Mouse (Mus musculus): ENCODE measurements at regions not wholly inside any gene's neighbourhood (a gene's known extent, or its start where the extent isn't known, plus 50 kb on each side); places are given as distances from the start of the nearest gene placed in this dataset.
"Not testable (repeated sequence)": the region's sequence is repeated elsewhere in the genome, so short reads cannot be mapped to it uniquely, and the experiment has no call there.

DNA sequence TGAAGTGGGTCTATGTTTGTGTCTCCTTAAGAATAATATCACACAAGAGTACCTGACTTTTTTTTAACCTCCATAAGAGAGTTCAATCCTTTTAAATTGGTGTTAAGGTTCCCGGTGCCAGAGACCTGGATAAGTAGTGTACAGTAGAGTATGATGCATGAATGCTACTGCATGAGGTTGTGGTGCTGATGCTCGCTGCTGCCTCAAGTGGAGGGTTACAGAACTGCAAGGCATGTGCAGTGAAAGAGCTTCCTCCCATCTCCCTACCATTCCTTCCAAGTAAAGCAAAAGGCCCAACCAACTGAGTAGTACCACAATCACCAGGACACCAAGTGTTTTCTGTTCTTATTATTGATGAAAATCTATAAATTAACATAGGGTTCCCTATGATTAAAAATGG, 227.5 kb downstream of the Plod2 start:
- peak; percentile 81 for TF ChIP-seq CTCF (conservative IDR thresholded peaks at IDR 0.05)
- Histone ChIP-seq H3K4me3 (no peak overlapping the region), H3K27ac (peak overlapping the region; percentile 84; the same call in 1 of the 2 replicates)
- DNase-seq (ENCODE audit: low spot score in 2 of 2), result no peak

- peak in 1 of 2 experiments; percentile 23 for DNase-seq (ENCODE audit: low spot score in 2 of 2)
- no peak for TF ChIP-seq CTCF (conservative IDR thresholded peaks at IDR 0.05)
- Histone ChIP-seq H3K4me3 (no peak overlapping the region), H3K27ac (peak overlapping the region; percentile 75)
These were observed 229.0 kb downstream of the Plod2 start for GRCm38 (mm10) chr9:92771002-92771401.

DNA sequence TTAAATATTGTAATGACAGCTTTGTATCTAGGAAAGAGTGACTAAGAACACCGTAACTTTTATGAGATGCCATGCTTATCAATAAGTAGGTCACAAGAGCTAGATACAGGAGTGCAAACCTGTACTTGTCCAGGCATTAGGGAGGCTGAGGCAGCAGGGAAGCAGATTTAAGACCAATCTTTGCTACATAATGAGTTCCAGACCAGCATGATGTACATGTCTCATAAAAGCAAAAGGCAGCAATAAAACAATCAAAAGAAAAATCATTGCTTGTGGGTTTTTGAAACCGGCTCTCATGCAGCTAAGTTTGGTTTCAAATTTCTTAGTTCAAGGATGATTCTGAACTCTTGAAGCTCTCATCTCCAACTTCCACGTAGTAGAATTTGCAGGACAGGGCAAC, 229.7 kb downstream of the Plod2 start:
- no peak for TF ChIP-seq CTCF (conservative IDR thresholded peaks at IDR 0.05)
- no peak overlapping the region for H3K4me3 ChIP-seq
- H3K27ac ChIP-seq, result peak overlapping the region; percentile 75
- DNase-seq (ENCODE audit: low spot score in 2 of 2), result no peak

DNA sequence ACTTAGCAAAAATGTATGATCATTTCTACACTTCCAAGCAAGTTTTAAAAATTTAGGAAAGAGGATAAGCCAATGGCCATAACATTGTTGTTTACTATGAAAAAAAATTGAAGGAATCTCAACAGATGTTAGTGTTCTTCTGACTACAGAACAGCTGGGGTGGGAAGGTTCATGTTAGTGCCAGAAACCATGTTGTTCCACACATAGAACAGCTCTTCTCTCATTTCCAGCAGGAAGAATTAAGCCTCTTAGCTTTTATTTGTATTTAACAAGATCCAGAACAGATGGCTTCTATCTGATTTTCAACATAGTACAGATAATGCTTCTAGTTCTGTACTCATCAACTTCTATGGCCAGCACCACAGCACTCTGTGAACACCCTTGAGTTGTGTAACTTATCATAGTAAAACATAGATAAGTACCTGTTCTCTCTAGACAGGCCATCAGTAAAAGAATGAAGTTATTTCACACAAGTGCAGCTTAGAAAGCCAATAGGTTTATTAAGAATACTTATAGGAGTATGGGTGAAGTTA, 241.0 kb downstream of the Plod2 start:
- no peak for DNase-seq (ENCODE audit: low spot score in 2 of 2)
- Histone ChIP-seq H3K27ac (no peak overlapping the region; the same call in 1 of the 2 replicates), H3K4me3 (no peak overlapping the region)
- TF ChIP-seq CTCF (conservative IDR thresholded peaks at IDR 0.05), result no peak

DNA sequence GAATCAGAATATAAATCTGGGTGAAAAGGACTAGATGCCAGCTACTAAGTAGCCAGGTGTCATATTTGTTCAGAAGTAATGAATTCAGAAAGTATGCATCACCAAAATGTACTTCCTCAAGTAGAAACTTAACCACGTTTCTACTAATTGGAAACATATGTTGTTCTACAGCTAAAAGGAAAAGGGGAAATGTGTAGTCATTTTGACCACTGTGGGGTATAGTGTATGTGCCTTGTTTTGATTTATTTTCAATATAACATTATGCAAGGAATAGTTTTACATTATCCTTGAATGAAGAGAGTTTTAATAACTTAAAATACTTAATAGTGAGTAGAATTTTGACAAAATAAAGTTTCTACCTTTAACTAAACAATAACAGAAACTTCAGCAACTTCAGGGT, 257.7 kb downstream of the Plod2 start:
- no peak for DNase-seq (ENCODE audit: low spot score in 2 of 2)
- Histone ChIP-seq H3K27ac (no peak overlapping the region), H3K4me3 (no peak overlapping the region)
- no peak for TF ChIP-seq CTCF (conservative IDR thresholded peaks at IDR 0.05)

DNA sequence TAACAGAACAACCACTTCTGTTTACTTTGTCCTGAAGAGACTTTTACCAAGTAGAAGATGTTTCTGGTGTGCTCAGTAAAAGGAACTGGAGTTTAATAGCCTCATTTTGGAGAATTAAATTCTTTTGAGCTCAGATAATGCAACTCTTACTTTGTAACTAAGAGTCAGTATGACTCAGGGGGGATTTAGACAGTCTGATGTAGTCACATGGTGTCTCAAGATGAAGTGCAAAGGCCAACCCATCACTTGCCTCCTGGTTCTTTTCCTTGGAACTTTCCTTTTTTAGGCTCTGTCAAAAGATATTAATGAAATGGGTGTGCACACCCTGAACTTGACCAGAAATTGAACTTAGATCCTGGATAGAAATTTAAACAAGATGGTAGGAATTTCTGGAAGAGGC, 267.4 kb downstream of the Plod2 start:
- Histone ChIP-seq H3K27ac (no peak overlapping the region), H3K4me3 (no peak overlapping the region)
- no peak for DNase-seq (ENCODE audit: low spot score in 2 of 2)
- no peak for TF ChIP-seq CTCF (conservative IDR thresholded peaks at IDR 0.05)

GRCm38 (mm10) chr9:92820721-92821120, 278.7 kb downstream of the Plod2 start:
- no peak for DNase-seq (ENCODE audit: low spot score in 2 of 2)
- no peak overlapping the region for H3K27ac ChIP-seq
- TF ChIP-seq CTCF (conservative IDR thresholded peaks at IDR 0.05), result no peak
- peak overlapping the region; percentile 28 for H3K4me3 ChIP-seq

DNA sequence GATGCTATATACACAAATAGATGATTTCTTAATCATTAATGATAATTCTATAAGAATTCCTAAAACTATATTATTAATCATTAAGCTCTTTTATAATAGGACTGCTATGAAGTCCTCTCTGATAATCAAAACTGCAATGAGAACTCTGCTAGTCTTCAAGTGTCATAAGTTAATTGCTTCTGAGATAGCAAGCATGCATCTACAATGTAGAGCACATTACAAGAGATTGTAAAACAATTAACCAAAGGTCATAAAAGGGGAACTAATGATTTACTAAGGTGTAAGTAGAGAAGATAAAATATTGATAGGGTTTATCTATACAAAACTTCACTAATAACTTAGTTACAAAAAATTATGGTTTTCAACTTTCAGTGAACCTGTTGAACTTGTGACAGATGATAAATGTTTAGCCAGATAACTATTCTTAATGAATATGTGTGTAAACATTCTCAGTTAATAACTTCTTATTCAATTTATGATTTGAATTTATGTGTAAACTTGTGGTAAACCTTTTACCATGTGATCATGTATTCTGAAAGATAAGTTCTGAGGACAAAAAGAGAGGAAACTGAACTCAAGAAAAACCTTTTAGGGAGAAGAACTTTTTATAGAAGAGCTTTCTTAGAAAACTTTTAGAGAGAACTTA, 284.8 kb downstream of the Plod2 start:
- Histone ChIP-seq H3K27ac (no peak overlapping the region), H3K4me3 (no peak overlapping the region)
- DNase-seq (ENCODE audit: low spot score in 2 of 2), result no peak
- TF ChIP-seq CTCF (conservative IDR thresholded peaks at IDR 0.05), result no peak

DNA sequence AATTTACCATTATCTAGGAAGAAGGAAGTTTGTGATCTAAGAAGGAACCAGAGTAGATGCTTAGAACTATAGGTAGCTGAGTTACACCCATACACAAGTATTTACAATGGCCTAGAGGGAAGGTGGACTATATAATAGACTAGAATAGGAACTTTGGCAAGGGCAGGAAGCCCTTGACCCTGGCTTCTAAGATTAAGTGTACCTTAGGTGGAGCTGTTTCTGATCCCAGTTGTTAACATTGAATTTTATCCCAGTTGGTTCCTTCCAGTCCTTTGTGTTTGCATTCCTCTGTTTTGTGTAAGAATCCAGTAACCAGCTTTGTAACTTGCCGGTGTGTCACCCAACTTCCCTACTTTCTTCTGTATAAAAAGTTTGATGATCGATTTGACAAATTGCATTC, 294.1 kb downstream of the Plod2 start:
- not testable (repeated sequence) for H3K27ac ChIP-seq; H3K4me3 ChIP-seq; DNase-seq (ENCODE audit: low spot score in 2 of 2)

GRCm38 (mm10) chr9:92856410-92857083, 314.5 kb downstream of the Plod2 start:
- Histone ChIP-seq H3K4me3 (no peak overlapping the region), H3K27ac (no peak overlapping the region)
- no peak for TF ChIP-seq CTCF (conservative IDR thresholded peaks at IDR 0.05)
- DNase-seq (ENCODE audit: low spot score in 2 of 2), result no peak

DNA sequence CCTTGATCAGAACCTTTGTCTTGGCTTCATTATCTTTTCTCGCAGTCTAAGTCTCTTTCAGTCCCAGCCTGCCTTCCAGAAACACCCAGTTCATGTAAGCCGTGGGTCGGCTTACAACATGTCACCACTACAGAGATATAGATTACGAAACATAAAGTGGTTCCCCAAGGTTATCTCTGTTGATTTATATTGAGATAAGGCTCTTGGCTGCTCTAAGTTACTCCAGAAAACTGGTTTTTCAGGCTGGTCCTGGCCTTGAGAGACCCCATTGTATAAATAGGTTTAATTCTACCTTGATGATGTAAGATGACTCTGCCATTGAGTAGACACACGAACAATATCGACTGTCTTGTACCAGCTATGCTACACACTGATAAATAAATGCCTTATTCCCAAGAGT, 323.8 kb downstream of the Plod2 start:
- TF ChIP-seq CTCF (conservative IDR thresholded peaks at IDR 0.05), result no peak
- no peak overlapping the region for H3K27ac ChIP-seq
- no peak overlapping the region for H3K4me3 ChIP-seq
- no peak for DNase-seq (ENCODE audit: low spot score in 2 of 2)

DNA sequence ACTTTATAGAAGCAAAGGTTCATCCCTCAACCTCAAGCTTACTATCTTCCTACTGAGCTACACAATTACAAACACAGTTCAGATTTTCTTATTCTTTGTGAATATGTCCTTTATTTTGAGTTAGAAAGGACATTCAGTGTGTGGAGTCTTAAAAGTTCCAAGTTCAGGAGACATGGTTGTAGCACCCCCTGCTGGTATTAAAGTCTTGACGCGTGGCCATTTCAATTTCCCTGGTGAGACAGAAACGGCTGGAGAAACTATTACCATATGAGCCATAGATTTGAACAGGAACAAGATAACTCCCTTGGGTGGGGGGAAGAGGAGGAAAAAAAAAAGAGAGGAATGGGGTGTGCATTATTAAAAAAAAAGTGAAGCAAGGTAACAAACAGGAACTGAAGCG, 336.6 kb downstream of the Plod2 start:
- H3K27ac ChIP-seq, result no peak overlapping the region
- no peak overlapping the region for H3K4me3 ChIP-seq
- peak; percentile 35 to 68 for DNase-seq (ENCODE audit: low spot score in 2 of 2)
- peak; percentile 85 for TF ChIP-seq CTCF (conservative IDR thresholded peaks at IDR 0.05)

GRCm38 (mm10) chr9:92879812-92880211, 337.8 kb downstream of the Plod2 start:
- Histone ChIP-seq H3K4me3 (no peak overlapping the region), H3K27ac (no peak overlapping the region)
- no peak for TF ChIP-seq CTCF (conservative IDR thresholded peaks at IDR 0.05)
- no peak for DNase-seq (ENCODE audit: low spot score in 2 of 2)
